Mouse (Mus musculus) olfactory bulb, adult 2 months (tissue): Measurements from ENCODE around the gene Mapkbp1. TPM values are rescaled to one million over a fixed set of nuclear protein-coding genes. Genes with fewer than 3 reads are reported as not detected.

Experiments
- H3K27ac ChIP-seq: fragments of 200-500 bp; 2 replicates; pipeline ENCODE4 v1.5.1; 2012; ENCODE audit warnings: low read depth, low read length; ENCODE audit not compliant: insufficient read depth
- H3K4me1 ChIP-seq: fragments of 200-500 bp; 2 replicates; pipeline ENCODE4 v1.6.1; 2012; ENCODE audit warnings: low read length; ENCODE audit not compliant: control insufficient read depth, insufficient read depth
- H3K4me3 ChIP-seq: fragments of 200-500 bp; 2 replicates; pipeline ENCODE4 v1.5.1; 2012; ENCODE audit warnings: mild to moderate bottlenecking, low read depth, low read length, moderate library complexity; ENCODE audit not compliant: insufficient read depth
- CTCF ChIP-seq: fragments of 200-500 bp; IDR thresholded peaks from 2 replicates; pipeline ENCODE4 v1.5.1; 2012; ENCODE audit warnings: low read depth, mild to moderate bottlenecking, low read length, moderate library complexity; ENCODE audit not compliant: insufficient read depth
- POLR2A ChIP-seq: fragments of 200-500 bp; IDR thresholded peaks from 2 replicates; pipeline ENCODE4 v1.6.1; 2012; ENCODE audit warnings: mild to moderate bottlenecking, low read depth, low read length, moderate library complexity; ENCODE audit not compliant: insufficient read depth
- WGBS: fragments of 180-500 bp; shearing (Covaris S2); methylation state at CpG from one replicate; pipeline ENCODE4 v1.1.7; 2018; 5-methylcytosine and 5-hydroxymethylcytosine counted together
- polyA plus RNA-seq: library from polyadenylated mRNA; stranded (reverse); fragments of >200 nt; gene quantifications from 2 replicates; pipeline ENCODE4 v1.2.4, GENCODE M21; 2012; ENCODE audit warnings: low replicate concordance; ENCODE audit not compliant: missing spikeins, insufficient read depth, insufficient read length

Mapkbp1 gene
- polyA plus RNA-seq, 1 experiment, result not detected

DNA sequence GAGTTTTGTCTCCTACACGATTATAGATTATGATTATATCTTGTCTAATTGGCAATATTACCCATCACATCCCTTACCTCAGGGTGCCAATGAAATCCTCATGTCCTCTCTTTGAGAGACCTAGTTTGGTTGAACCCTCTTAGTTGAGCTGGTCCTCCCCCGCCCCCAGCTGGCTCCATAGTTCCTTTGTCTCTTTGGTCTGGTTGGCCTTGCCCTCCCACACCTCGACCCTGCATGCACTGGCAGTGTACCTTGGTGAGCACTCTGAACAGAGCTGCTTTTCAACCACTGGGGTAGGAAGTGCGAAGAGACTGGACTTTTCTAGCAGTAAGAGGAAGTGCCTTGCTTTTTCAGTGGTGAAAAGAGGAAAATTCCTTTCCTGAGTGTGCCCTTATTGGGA, 29.5 kb downstream of the Mapkbp1 start:
- no peak for TF ChIP-seq POLR2A
- no peak for TF ChIP-seq CTCF
- H3K27ac ChIP-seq, result no peak overlapping the region
- no peak overlapping the region for H3K4me3 ChIP-seq
- H3K4me1 ChIP-seq, result peaks cover 17% of the 10 kb centered on the region
- 70% methylated on average over 4 of the region's 4 CpGs for WGBS

DNA sequence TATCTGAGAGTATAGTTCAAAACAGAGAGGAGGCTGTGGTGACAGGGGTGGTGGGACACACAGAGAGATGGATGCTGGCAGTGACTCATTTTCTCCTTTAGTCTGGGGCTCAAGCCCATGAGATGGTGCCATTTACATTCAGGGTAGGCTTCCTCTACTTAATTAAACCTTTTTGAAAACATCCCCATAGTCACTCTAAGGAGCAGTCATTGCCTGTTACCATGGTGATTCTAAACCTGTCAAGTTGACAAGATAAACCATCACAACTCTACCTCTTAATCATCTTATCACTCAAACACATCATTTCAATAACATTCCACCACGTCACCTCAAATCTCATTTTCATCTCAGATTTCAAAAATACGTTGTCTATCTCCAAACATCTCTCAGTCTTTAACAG, 31.5 kb downstream of the Mapkbp1 start:
- TF ChIP-seq POLR2A, result no peak
- no peak for TF ChIP-seq CTCF
- 94% methylated on average over 2 of the region's 2 CpGs for WGBS
- H3K4me1 ChIP-seq, result peaks cover 18% of the 10 kb centered on the region
- no peak overlapping the region for H3K4me3 ChIP-seq
- no peak overlapping the region for H3K27ac ChIP-seq

DNA sequence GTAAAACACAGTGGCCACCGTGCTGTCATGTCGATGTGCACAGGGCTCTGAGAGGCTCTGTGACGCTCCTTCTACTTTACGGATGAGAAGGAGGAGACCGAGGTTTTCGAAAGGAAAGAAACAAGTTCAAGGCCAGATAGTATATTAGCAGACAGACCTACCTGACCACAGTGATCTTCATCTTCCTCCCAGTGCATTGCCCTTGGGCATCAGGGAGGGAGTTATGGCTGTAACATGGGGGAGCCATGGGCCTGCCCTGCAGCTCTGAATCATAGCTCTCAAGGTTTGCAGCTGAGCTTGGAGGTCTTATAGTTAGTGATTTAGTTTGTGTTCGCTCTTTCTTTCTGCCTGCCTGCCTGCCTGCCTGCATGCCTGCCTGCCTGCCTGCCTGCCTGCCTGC, 34.2 kb downstream of the Mapkbp1 start:
- TF ChIP-seq POLR2A, result no peak
- TF ChIP-seq CTCF, result no peak
- Histone ChIP-seq H3K27ac (no peak overlapping the region), H3K4me3 (no peak overlapping the region), H3K4me1 (peaks cover 9% of the 10 kb centered on the region)
- WGBS, result 87% methylated on average over 7 of the region's 7 CpGs

DNA sequence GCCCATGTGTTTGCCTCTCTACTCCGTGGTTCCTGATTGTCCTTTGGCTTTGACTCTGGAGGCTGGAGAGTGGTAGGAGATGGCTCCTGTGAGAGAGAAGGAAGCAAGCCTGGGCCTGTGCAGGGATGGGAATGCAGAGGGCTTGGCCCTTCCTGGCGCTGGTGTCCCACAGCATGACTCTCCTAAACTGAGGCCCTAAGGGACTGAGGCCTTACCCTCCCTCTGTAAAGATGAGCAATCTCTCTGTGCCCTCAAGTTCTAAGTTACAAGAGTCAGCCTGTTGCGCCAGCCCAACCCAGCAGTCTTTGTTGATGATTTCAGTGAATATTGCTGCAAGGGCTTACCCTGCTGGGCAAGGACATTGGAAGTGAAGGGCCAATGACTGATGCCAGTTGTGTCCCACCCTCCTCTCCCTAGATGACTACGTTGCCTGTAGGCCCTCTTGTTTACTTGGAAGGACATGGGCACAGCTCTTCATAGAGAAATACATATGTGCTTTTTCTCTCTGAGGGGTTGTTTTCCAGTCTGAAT, 35.2 kb downstream of the Mapkbp1 start:
- Histone ChIP-seq H3K4me3 (no peak overlapping the region), H3K4me1 (peaks cover 6% of the 10 kb centered on the region), H3K27ac (0 out of 2 replicates have a peak overlapping the region, but pooled peaks have one; percentile 41)
- WGBS, result 77% methylated on average over 4 of the region's 4 CpGs
- no peak for TF ChIP-seq CTCF
- no peak for TF ChIP-seq POLR2A

DNA sequence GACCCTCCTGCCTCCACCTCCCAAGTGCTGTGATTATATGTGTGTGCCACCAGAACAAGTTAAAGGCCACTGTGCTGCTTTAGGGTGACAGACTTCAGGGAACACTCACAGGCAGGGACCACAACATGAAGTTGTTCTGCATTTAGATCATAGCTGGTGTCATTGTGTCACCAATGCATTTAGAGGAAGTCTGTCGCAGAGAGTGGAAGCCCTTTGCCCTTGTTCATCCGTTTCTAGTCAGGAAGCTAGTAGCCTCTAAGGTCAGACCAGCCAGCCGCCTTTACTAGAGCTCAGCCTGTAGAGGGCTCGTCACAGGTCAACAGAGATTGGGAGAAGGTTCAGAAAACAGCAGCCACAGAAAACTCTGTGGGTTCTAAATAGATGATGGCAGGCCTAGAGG, 36.2 kb downstream of the Mapkbp1 start:
- peaks cover 6% of the 10 kb centered on the region for H3K4me1 ChIP-seq
- no peak overlapping the region for H3K4me3 ChIP-seq
- WGBS, result 83% methylated on average over 4 of the region's 4 CpGs
- H3K27ac ChIP-seq, result no peak overlapping the region
- TF ChIP-seq POLR2A (no peak), CTCF (no peak)

DNA sequence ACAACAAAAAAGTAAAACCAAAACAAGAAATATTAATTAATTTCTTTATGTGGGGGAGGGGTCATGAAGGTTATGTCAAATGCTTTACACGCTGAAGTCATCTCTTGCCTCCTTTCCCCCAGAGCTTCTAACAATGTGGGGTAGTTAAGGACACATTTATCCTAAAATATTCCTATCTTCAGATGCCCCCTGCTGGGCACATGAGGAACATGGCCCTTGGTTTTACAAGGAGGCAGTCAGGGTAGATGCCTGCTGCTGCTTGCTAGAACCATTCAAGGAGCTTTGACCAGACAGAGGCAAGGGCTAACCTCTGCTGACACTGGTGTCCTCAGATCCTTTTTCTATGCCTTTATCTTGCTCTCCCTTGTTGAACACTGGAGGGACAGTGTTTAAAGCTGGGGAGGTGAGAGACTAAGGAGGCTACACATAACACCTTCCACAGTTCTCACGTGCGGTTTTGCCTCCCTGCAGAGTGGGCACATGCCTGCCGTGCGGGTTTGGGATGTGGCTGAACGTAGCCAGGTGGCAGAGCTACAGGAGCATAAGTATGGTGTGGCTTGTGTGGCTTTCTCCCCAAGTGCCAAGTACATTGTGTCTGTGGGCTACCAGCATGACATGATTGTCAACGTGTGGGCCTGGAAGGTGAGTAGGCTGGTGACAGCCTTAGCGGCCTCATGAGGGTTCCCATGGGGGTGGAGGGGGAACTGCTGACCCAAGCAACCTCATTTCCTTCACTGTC, 39.1 kb downstream of the Mapkbp1 start:
- TF ChIP-seq POLR2A (no peak), CTCF (no peak)
- 71% methylated on average over 8 of the region's 8 CpGs for WGBS
- peaks cover 6% of the 10 kb centered on the region for H3K4me1 ChIP-seq
- no peak overlapping the region for H3K27ac ChIP-seq
- H3K4me3 ChIP-seq, result no peak overlapping the region

DNA sequence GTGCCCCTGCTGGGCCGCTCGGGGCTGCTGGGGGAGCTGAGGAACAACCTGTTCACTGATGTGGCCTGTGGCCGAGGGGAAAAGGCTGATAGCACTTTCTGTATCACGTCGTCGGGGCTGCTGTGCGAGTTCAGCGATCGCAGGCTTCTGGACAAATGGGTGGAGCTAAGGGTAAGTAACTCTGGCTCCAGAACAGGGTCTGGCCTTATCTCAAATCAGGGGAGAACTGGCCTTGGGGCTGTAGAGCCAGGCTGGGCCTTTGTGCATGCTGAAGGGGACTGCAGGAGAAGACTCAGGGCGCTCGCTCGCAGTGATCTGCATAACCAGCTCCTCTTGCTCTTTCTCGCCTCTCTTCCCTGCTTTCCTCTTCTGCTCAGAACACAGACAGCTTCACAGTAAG, 40.4 kb downstream of the Mapkbp1 start:
- H3K4me1 ChIP-seq, result peaks cover under 1% of the 10 kb centered on the region; the same call in 1 of the 2 replicates
- TF ChIP-seq POLR2A (no peak), CTCF (no peak)
- no peak overlapping the region for H3K4me3 ChIP-seq
- 89% methylated on average over 13 of the region's 13 CpGs for WGBS
- no peak overlapping the region for H3K27ac ChIP-seq

DNA sequence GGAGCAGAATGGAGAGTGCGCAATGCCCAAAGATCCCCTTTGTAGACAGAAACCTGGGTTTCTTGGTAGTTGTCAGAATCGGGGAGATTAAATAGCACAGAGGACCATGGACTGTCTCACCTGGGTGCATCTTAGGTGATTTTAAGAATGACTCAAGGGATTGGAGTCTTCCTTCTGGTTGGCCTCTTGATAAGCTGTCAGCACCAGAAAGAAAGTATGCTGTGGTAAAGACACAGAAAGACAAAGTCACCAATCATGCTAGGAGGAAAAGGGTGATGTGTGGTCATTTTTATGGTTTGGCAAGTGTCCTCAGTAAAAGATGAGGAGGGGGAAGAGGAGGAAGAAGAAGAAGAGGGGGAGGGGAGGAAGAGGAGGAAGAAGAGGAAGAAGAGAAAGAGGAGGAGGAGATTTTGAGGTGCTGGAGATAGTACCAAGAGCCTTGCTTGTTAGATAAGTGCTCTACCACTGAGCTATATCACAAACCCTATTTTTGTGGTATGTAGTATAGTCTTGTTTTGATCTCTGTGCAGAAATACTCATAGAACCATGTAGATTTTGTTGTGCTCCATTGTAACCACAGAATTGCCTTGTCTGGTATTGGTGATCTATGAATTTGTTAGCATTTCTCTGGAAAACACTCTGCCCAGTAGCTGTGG, 41.5 kb downstream of the Mapkbp1 start:
- Histone ChIP-seq H3K4me1 (no peaks in the 10 kb centered on the region), H3K4me3 (no peak overlapping the region), H3K27ac (no peak overlapping the region)
- no peak for TF ChIP-seq CTCF
- TF ChIP-seq POLR2A, result no peak
- WGBS, result 95% methylated on average over 2 of the region's 2 CpGs

DNA sequence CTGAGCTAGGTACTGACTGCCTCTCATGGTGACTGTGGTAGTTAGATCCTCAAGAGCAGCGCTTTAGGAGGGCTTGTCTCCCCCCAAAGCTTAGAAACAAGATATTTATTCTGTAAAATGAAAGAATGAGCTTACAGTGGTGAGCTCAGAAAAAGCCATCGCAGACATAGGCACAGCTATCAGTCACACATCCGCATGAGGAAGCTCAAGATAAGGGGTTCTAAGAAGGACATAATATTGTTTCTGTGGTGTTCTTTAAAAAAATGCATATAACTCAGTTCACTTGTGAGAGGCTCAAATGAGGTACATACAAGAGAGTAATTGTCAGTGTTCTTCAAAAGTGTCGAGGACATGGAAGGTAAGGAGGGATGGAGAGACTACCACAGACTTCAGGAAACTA, 43.4 kb downstream of the Mapkbp1 start:
- 92% methylated on average over 4 of the region's 4 CpGs for WGBS
- no peak for TF ChIP-seq CTCF
- no peak for TF ChIP-seq POLR2A
- Histone ChIP-seq H3K27ac (no peak overlapping the region), H3K4me3 (no peak overlapping the region), H3K4me1 (no peaks in the 10 kb centered on the region)
